Mouse (Mus musculus) C3H10T1/2 (cell line): Measurements from ENCODE around the gene Rpl15. TPM values are rescaled to one million over a fixed set of nuclear protein-coding genes. Genes with fewer than 3 reads are reported as not detected.

Experiments used
- polyA plus RNA-seq, 2 experiments: library from polyadenylated mRNA; unstranded; fragments of >200 nt; fragmentation: generic; extraction: Trizol; gene quantifications; one replicate each; pipeline ENCODE4 v1.2.1; 2012; ENCODE audit warnings: missing spikeins in 2 of 2

Gene Rpl15
- 1,000 to 10,000 TPM; 1,713 to 3,993 TPM for polyA plus RNA-seq

DNA sequence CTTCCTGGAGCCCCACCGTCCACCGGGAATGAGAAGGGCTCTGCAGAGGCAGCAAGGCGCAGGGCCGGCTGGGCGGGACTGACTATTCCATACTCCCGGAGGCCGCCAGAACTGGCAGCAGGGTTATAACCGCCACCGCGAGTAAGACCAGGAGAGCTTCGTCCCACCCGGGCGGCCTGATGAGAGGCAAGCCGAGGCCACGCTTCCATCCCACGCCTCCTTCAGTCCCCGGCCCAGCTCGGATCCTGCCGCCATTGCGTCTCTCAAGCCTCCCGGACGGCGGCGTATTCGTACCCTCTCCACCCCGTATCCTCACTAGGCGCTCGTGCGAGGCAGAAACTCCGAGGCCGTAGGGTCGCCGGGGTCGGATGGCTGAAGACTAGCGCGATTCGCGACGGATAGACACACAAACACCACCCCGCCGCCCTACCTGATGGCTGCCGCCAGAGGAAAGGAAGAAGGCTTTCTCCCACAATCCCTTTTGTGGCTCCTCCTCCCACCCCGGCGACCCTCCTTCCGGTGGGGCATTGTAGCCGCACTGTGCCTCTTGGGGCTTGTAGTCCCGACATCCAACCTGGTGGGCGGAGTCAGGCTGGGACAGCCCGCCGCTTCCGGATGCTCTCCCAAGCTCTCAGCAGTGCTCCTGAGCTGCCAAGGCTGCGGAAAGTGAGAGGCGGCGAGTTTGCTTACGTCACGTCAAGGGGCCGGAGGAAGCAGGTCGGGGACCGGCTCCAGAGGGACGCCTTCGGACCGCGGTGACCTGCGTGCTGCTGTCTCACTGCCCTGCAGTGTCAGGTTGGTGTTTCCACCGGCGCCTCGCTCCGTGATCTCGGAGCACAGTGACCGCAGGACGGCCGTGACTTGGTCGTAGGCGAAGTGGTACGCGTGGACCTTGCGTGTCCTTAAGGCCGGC, at the start of gene Rpl15, which contains the start of gene Nkiras1:
Gene Rpl15, minus strand, starts transcription at position 863 of the 913 bp plus-strand sequence.
Gene Nkiras1, plus strand, starts transcription at position 608 of the 913 bp plus-strand sequence.

DNA sequence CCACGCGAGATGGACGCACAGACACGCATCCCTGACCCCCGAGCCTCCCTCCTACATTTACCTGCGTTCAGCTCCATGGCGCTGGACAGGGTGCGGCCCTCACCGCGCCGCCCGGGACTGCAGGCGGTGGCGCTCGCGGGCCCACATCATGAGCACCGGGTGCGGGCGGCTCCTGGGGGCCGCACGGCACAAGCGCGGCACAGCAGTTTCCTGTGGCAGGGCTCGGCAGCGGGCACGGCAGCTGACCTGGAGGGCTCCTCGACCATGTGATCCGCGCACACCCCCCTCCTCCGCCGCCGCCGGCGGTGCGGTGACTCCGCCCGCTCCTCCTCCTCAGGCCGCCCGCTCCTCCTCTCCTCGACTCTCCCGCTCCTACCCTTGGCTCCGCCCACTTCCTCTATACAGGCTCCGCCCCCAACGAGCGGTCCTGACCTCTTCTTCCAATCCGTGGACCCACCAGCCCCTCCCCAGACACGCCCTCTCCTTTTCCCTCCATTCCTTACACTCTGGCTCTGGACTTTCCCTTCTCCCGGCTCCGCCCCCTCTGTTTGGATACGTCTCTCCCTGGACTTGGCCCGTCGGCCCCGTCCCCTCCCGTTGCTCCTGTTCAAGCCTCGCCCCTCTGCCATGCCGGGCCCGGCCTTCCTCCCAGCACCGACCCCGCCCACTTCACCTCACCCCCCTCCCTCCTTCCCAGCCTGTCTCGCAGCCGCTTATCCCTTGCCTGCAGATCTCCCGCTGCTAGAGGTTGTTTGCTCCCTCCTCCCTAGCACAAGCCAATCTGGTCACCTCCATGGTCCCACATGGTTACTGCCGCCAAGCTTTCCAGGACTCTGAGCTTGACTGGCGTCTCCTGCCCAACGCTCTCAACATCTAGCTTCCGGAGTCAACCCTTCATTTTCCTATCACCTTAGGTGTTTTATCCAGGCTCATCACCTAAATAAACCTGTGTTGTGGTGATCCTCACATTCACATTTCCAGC, 32.1 kb downstream of the Rpl15 start, which contains the start of gene Nr1d2:
Gene Nr1d2, minus strand, starts transcription at position 378 of the 982 bp plus-strand sequence.

Other genes with a start within 250 kb of the Rpl15 start
- gene Nr1d2, start 32.3 kb downstream of the Rpl15 start, polyA plus RNA-seq, result 1 to 10 TPM in 1 of 2 experiments, under 1 TPM in 1; 0.20 to 2.4 TPM
- gene Nkiras1, start 255 bp downstream of the Rpl15 start, polyA plus RNA-seq, result 1 to 10 TPM in 1 of 2 experiments, under 1 TPM in 1; 0.63 to 3.3 TPM
- gene Ube2e1, start 60.5 kb upstream of the Rpl15 start, polyA plus RNA-seq, result 10 to 100 TPM in 1 of 2 experiments, 1 to 10 TPM in 1; 3.5 to 25.2 TPM